Mouse (Mus musculus): ENCODE data around the gene Hist2h2be.
A peak's percentile ranks its signal among the peaks of the same experiment; 100 is the strongest.

The Hist2h2be gene

DNA sequence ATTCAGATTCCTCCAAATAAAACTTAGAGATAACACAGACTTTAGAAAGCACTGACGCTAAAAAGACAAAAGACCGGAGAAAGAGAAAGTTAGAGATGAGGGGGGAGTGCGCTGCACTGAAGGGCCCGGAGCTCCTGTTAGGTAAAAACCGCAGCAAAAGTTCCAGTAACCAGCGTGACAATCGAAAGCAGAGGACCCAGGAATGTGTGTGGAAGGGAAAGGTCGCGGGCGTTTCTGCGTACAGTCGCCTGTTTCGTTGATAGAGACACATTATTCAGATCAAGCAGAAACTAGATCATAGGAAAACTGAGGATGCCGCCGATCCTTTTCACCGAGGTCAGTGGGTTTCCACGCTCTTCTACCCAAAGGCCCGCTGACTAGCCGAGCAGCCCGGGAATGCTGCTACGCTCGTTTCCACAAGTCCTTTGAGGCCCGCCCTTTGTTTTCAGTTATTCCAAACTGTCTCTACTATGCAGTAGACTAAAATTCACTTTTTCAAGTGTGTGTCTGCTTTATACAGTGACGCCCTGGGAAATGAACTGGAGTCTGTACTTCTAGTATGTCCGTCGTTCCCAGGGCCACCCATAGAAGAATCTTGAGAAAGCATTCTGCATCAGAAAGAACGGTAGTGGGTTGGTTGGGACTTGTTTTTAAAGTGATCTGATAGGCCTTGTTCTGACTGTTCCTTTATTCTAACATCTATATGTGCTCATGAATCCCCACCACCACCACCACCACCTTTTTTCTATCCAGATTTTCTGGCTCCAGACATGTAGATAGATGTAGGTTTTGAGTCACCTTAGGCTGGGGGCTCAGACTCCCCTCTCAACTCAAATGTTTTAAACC lies 42.9 kb downstream of the Hist2h2be start:
- no peak for DNase-seq

DNA sequence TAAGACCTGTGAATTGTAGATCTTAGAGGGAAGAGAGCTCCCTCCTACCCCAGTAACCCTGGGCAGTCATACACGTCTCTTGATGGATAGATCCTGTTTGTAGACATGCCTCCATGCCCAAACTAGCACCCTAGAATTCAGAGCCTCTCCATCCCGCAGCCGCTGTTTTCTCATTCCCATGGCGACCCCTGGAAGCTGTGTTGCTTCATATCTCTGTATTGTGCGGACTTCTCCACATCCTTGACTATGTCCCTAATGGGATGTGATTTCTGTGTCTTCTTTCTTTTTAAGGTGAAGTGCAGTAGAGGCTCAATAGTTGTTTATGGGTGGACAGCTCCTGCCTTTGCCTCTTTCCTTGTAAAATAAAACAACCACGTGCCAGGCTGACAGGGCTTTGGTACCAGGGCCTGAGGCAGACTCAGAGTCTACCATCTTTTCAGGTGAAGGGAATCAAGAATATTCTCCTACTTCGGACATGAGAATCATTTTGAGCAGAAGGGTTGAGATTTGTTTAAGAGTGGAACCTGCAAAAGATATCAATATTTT lies 43.6 kb downstream of the Hist2h2be start:
- DNase-seq = peak; percentile 35

DNA sequence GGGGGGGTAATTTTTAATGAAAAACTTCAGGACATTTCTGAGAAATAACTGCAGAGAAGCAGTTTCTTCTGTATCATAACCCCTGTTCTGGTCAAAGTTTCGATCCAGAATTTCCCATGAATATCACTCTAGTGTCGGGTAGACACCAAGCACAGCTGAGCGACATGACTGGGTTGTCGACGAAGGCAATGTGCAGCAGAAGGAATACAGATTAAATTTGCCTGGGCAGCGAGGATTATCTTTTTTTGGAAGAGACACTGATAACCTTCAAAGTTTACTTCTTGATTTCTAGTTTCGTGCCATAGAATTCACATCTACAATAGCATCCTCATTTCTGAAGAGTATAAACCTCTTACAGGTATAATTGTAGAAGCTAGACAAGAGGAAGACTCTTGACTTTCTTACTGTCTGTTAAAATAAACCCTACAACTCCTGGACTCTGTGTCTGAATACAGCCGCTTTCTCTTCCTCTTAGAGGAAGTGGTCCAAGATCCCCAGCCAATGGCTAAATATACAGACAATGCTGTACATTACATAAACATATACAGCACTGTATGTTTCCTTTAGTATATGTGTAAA lies 45.3 kb downstream of the Hist2h2be start:
- no peak for DNase-seq

DNA sequence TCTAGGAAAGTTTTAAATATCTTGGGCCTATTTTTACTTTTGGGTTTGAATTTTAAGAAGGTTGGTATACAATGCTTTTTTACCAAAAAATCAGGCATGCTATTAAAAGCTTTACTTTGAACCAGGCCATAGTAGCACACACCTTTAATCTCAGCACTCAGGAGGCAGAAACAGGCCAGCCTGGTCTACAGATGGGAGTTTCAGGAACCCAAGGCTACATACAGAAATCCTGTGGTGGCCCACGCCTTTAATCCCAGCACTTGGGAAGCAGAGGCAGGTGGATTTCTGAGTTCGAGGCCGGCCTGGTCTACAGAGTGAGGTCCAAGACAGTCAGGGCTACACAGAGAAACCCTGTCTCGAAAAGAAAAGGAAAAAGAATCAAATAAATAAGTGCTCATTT lies 46.6 kb downstream of the Hist2h2be start:
- peak; percentile 41 for DNase-seq

DNA sequence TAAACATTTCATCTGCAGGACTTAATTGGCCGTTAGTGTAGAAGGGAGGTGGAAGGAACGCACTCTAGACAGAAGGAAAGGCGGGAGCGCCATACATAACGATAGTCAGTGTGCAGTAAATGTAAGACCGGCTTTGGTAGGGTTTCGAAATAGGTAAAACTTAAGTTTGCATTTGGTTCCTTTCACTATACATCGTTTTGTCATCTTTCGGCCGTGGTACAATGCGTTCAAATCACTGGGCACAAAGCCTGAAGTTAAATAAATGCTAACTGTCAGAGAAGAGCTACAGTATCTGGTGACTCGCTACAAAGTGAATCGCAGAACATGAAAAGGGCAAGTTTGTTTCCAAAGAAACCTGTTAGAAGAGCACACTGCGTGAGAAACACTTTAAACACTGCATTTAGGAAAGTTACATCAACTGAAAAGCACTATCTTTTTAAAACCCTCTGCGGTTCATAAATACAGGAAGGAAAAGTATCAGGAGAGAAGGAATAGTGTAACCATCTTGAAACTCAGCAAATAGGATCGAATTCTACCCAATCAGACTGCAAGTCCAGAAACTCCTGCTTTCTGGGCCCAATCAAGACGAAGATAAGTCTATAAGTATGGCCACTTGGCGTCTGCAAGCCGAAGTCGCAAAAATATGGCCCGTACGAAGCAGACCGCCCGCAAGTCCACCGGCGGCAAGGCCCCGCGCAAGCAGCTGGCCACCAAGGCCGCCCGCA lies 47.3 kb downstream of the Hist2h2be start, which contains the start of gene Hist2h3b:
TSS of gene Hist2h3b (plus strand) at position 604 of the 725 bp plus-strand sequence.
- peak; percentile 87 for DNase-seq

DNA sequence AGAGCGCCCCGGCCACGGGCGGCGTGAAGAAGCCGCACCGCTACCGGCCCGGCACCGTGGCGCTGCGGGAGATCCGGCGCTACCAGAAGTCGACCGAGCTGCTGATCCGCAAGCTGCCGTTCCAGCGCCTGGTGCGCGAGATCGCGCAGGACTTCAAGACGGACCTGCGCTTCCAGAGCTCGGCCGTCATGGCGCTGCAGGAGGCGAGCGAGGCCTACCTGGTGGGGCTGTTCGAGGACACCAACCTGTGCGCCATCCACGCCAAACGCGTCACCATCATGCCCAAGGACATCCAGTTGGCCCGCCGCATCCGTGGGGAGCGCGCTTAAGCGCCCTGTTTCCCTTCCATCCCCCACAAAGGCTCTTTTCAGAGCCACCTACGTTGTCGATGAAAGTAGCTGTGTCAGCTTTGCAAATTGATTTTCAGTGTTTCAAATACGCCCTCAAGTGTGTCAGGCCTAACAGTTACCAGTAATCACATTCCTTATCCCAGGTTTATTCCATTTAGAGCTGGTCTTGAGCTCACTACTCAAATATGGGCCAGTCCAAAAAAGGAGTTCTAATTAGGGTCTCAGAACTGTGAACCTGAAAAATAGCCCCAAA lies 48.0 kb downstream of the Hist2h2be start:
- peak; percentile 71 for DNase-seq

DNA sequence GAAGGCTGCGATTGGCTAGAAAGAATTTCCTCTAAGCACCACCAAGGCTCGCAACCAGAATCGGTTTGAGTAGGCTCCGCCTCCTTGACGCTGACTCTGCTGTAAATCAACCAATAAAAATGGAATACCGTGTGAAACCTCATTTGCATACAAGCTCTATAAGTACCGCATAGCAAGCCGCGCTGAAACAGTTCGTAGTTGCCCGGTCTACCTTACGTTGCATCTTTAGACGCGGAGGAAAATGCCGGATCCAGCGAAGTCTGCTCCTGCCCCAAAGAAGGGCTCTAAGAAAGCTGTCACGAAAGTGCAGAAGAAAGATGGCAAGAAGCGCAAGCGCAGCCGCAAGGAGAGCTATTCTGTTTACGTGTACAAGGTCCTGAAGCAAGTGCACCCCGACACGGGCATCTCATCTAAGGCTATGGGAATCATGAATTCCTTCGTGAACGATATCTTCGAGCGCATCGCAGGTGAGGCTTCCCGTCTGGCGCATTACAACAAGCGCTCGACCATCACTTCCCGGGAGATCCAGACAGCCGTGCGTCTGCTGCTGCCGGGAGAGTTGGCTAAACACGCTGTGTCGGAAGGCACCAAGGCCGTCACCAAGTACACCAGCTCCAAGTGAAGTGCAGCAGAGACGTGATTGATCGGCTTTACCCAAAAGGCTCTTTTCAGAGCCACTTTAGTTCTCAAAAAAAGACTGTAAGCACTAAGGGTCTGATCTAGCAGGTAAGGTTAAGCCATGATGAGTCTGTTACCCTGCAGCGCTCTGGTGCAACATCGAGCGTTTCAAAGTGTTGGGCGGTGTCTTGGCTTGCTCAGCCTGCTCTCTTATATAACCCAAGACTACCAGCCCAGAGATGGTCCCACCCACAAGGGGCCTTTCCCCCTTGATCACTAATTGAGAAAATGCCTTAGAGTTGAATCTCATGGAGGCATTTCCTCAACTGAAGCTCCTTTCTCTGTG lies 48.9 kb downstream of the Hist2h2be start, which contains the start of gene Hist2h2bb:
TSS of gene Hist2h2bb (plus strand) at position 242 of the 964 bp plus-strand sequence.
- peak; percentile 97 for DNase-seq

Data from cerebellum, adult 9-11 months (tissue).